Mouse (Mus musculus): ENCODE results near the gene Nat8l.

Nat8l gene

DNA sequence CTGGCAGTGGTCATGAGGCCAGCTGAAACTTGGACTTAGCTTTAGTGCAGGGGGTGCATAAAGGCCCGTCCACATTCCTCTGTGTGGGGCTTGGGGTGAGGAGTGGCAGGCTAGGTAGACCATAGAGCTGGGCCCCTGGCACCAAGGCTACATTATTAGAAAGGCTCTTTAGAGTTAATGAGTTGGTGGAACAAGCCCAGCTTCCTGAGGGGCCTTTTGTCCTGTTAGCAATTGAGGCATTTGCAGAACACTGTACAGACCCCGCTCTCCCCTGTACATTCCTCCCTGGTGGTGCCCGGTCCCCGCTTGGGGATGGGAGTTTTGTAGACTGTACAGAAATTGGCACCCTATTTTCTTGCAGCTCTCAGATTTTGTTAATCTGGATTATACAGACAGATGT lies 6.9 kb downstream of the Nat8l start:
- no peak for DNase-seq (ENCODE audit: low spot score in 2 of 2)

DNA sequence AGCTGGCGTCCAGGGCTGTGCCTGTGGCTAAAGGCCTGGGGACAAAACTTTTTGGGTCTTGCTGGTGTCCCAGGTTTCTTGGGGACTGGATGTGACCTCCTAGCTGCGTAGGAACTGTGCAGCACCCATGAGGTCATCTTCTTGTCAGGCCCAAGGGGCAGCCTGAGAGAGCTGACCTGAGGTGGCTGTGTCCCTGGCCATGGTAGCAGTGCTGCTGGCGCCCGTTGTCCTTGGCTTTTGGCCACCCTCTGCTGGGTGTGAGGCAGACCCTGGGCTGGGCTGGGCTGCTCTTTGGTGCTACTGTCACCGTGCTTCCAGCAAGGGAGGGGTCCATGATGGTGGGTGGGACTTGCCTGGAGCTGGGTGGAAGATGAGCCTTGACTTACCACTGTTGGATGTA lies 8.8 kb downstream of the Nat8l start:
- no peak for DNase-seq (ENCODE audit: low spot score in 2 of 2)

DNA sequence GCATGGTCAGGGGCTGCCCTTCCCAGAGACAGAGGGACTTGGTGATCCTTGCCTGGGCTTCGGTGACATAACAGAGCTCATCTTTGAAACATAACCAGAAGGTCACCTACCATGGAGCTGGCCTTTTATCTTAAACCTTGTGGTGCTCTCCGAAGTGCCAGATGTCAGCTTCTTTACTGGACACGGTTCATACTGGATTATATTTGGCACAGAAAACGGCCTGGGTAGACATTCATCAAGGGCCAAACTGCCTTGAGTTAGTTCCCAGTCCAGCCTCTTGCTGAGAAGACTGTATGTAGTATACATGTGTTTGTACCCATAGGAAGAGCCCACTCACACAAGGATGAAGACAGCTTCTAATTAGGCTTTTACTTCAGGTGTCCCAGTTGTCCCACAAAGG lies 11.0 kb downstream of the Nat8l start:
- DNase-seq (ENCODE audit: low spot score in 2 of 2) = no peak

DNA sequence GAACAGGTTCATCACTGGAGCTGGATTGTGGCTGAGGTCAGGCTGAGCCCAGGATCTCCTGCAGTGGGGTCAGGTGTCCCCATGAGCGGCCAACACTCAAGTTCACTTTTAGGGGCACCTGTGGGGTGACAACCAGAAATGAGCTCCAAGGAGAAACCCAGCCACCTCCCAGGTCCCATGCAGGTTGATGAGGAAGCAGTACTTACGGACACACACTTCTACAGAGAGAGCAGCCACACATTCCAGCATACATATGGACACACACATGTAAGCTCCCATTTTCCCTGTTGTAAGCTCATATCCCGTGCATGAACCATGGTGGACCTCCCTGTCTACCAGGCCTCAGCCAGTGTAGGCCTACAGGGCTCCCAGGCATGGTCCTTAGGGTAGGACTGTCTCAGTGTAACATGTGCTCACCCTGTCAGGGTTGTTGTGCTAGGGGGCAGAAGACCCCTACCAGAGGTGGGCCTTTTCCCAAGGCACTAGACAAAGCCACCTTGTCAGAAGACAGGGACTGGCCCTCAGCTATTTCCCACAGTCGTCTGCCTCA lies 11.7 kb downstream of the Nat8l start:
- DNase-seq (ENCODE audit: low spot score in 2 of 2) = no peak

DNA sequence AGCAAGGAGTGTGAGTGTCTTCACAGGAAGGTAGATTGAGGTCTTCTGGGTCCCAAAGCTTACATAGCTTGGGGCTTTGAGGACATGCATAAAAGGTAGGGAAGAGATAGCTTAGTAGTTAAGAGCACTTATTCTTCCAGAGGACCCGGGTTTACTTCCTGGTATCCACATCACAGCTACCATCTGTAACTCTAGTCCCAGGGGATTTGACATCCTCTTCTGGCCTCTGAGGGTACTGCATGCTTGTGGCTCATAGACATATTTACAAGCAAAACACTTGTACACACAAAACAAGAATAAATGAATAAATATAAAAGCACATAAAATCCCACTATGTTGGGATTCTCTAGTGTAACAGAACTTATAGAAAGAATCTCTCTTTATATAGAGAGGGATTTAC lies 18.9 kb downstream of the Nat8l start:
- no peak for DNase-seq (ENCODE audit: low spot score in 2 of 2)

DNA sequence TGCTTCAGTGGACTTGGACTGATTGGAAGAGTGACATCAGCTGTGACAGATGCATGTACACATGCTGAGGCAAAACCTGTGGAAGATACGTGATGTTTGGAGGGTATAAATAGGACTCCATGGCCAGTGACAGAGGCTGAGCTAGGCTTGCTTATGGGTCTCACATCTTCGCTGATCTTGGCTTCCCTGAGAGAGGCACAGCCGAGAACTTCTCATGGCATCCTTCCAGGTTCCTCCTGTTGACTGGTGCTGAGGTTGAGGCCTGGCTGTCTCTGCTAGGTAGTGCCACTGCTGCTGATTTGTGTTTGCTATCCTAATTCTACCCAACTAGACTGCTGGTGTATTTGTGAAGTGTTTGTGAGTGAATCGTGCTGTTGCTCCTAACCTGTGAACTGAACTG lies 23.2 kb downstream of the Nat8l start:
- no peak for DNase-seq (ENCODE audit: low spot score in 2 of 2)

DNA sequence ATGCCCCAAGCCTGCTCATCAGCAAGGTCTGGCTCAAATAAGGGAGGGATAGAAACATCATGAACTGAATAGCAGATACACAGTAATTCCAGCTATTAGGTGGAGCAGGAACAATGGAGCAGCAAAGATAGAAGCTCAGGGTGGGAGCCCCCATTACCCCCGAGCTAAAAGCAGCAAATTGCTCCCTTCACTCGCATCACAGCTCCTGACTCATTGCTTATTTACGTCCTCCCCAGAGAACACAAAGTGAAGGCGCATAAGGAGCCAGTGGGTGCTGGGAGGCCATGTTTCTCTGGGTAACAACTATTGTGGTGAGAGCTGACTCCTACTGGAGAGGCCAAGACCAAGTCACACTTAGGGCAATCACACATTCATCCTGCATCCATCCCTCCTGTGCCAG lies 34.3 kb downstream of the Nat8l start:
- no peak for DNase-seq (ENCODE audit: low spot score in 2 of 2)

DNA sequence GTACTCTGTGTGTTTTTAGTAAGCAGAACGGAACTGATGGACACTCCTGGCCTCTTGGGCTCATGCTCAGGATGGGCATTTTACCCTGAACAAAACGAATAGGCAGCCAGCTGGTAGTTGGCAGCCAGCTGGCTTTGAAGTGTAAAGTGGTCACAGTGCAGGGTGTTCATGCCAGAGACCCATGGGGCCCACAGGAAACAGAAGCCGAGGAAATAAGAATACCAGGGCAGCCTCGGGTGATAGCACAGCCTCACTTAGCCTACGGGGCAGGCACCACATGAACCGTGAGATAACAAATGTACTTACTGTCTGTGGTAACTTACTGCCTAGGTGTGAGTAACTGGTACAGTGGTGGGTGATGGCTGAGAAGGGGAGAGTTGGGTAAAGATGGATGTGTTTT lies 35.2 kb downstream of the Nat8l start:
- no peak for DNase-seq (ENCODE audit: low spot score in 2 of 2)

DNA sequence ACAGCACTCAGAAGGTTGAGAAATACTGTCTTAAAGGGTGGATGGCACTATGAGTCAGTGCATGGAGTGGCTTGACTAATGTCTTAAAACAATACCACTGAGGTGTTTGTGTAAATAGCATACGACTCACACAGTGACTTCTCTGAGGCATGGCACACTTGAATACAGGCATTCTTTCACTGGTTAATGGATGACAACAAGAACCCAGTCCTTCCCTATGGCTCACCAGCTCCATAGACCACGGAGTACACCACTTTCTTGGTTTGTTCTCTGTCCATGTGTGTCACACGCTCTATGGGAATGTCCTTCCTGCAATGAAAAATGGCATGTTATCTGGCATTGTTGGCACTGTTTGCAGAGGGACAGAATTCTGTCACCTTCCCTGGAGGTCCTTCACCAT lies 36.7 kb downstream of the Nat8l start:
- DNase-seq (ENCODE audit: low spot score in 2 of 2) = no peak
